Mouse (Mus musculus) liver, adult 2 months (tissue): ENCODE measurements at regions not wholly inside any gene's neighbourhood (a gene's known extent, or its start where the extent isn't known, plus 50 kb on each side); places are given as distances from the start of the nearest gene placed in this dataset.

ENCODE experiments used
- CTCF ChIP-seq: fragments of 200-500 bp; IDR thresholded peaks from 2 replicates; pipeline ENCODE4 v1.5.1; 2011; ENCODE audit warnings: low read depth, low read length, control low read depth
- POLR2A ChIP-seq: fragments of 200-500 bp; IDR thresholded peaks from 2 replicates; pipeline ENCODE4 v1.6.1; 2011; ENCODE audit warnings: low read length, control low read depth; ENCODE audit not compliant: insufficient read depth; ENCODE audit errors: extremely low read depth

DNA sequence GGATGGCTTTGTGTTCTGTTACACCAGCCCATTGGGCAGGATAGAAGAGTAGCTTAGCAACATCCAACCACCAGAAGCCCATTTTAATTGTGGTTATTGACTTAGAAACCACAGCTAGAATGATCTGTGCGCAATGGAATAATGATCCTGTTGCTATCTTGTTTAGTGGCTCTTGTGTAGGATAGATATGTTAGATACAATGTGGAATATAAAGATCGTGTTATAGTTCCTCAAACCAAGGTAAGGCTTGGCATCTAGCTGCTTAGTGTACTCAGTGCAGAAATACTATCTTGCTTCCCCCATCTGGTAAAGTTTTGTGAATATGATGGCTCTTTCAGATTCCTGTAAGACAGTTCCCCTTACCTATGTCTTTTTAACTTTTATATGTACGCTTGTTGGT, 230.4 kb downstream of the Wdr20rt start:
- TF ChIP-seq CTCF (no peak), POLR2A (no peak)
